Comparison of ENCODE assay signal across 8 mouse cellular contexts in genomic region chr13:55327633-55328032, GRCm38 (mm10). TPM values are rescaled to one million over a fixed set of nuclear protein-coding genes. Genes with fewer than 3 reads are reported as not detected.
DNase-seq lines count a peak whose midpoint lies in the region; ATAC-seq lines count a peak whose summit lies in the region.

No protein-coding gene starts in this region.

- H3K4me2 ChIP-seq in hindbrain, embryonic 12.5 days (replicated peaks), result peak overlapping the region; percentile 92

- WGBS in hindbrain, embryonic 12.5 days, result 33% methylated on average over 3 of the region's 8 CpGs

- 0 out of 2 replicates have a peak, but pooled peaks have one; percentile 5 for ATAC-seq in hindbrain, embryonic 12.5 days (ENCODE audit: low FRiP score)

- H3K4me1 ChIP-seq in hindbrain, embryonic 12.5 days, result peaks cover 48% of the 10 kb centered on the region

- no peak overlapping the region for H3K9ac ChIP-seq in hindbrain, embryonic 12.5 days

- H3K4me3 ChIP-seq in hindbrain, embryonic 12.5 days, result no peak overlapping the region

- DNase-seq in NIH3T3 (ENCODE audit: low read depth), result peak; percentile 93
- DNase-seq in cerebellum, postnatal 10 days, result peak; percentile 92
- peak; percentile 88 to 90 for DNase-seq in frontal cortex, postnatal 10 days (ENCODE audit: low spot score in 2 of 2)
- DNase-seq in layer of hippocampus, postnatal 14 days (ENCODE audit: low spot score in 2 of 2), result peak; percentile 93 to 95
- DNase-seq in lung, postnatal 14 days, result peak; percentile 86
- peak; percentile 86 for DNase-seq in retina, embryonic 14.5 days (ENCODE audit: low spot score)
- DNase-seq in thymus, postnatal 4 days, result peak; percentile 90

- no peaks in the 10 kb centered on the region for H3K9me3 ChIP-seq in hindbrain, embryonic 12.5 days (replicated peaks)

- H3K27ac ChIP-seq in hindbrain, embryonic 12.5 days, result 0 out of 2 replicates have a peak overlapping the region, but pooled peaks have one; percentile 35

- peaks cover 31% of the 10 kb centered on the region for H3K36me3 ChIP-seq in hindbrain, embryonic 12.5 days

- no peaks in the 10 kb centered on the region for H3K27me3 ChIP-seq in hindbrain, embryonic 12.5 days

RNA-seq across cellular contexts. Expression of gene Mxd3, which starts 2.0 kb away (rescaled TPM):
- polyA plus RNA-seq in hindbrain, embryonic 12.5 days (2016; fragmentation: Nextera tagmentation; extraction: Ambion mirVana), result 22.2 and 24.3 TPM in 2 replicates
- total RNA-seq in layer of hippocampus, postnatal 14 days (2021), result 1 to 10 TPM; 1.5 to 3.4 TPM

RNA-seq across cellular contexts. Expression of gene Rab24, which starts 5.9 kb away (rescaled TPM):
- 101 and 105 TPM in 2 replicates for polyA plus RNA-seq in hindbrain, embryonic 12.5 days (2016; fragmentation: Nextera tagmentation; extraction: Ambion mirVana)
- total RNA-seq in layer of hippocampus, postnatal 14 days (2021), result 10 to 100 TPM; 74.3 to 77.8 TPM

RNA-seq across cellular contexts. Expression of gene Prelid1, which starts 7.3 kb away (rescaled TPM):
- 310 and 344 TPM in 2 replicates for polyA plus RNA-seq in hindbrain, embryonic 12.5 days (2016; fragmentation: Nextera tagmentation; extraction: Ambion mirVana)
- total RNA-seq in layer of hippocampus, postnatal 14 days (2021), result 100 to 1,000 TPM; 153 to 157 TPM

RNA-seq across cellular contexts. Expression of gene Lman2, which starts 35.0 kb away (rescaled TPM):
- polyA plus RNA-seq in hindbrain, embryonic 12.5 days (2016; fragmentation: Nextera tagmentation; extraction: Ambion mirVana), result 88.1 and 92.8 TPM in 2 replicates
- total RNA-seq in layer of hippocampus, postnatal 14 days (2021), result 10 to 100 TPM; 52.4 to 53.9 TPM

RNA-seq across cellular contexts. Expression of gene Rgs14, which starts 41.9 kb away (rescaled TPM):
- polyA plus RNA-seq in hindbrain, embryonic 12.5 days (2016; fragmentation: Nextera tagmentation; extraction: Ambion mirVana), result 0.35 and 0.78 TPM in 2 replicates
- 10 to 100 TPM; 58.6 to 63.4 TPM for total RNA-seq in layer of hippocampus, postnatal 14 days (2021)
